Mouse (Mus musculus) E14TG2a.4 (cell line): ENCODE results near the gene Hint1.

Experiments used
- CTCF ChIP-seq: conservative IDR thresholded peaks from 2 replicates; pipeline ENCODE4 v1.5.1; 2014; ENCODE audit warnings: low read length
- POU5F1 ChIP-seq: IDR thresholded peaks from 2 replicates; pipeline ENCODE4 v1.6.1; 2014; ENCODE audit warnings: low read length, borderline replicate concordance

DNA sequence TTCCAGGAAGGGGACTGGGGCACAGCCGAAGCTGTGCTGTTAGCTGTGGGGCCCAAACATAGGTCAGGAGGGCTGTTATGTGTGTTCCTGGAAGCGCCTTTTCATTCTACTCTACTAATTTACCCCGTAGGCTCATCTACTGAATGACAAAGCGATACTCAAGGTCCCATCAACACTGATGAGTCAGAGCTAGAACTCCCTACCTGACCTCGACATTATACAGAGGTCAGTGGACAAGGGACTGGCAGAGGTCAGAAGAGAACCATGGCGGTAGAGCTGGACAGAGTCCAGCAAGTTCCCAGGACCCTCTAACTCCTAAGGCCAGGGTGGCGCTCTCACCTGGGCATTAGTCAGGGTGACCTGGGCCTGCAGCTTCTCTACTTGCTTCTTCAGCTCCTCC is 51.3 kb downstream of the Hint1 start:
- no peak for TF ChIP-seq CTCF
- TF ChIP-seq POU5F1, result no peak
